Mouse (Mus musculus) MEL (cell line): ENCODE results near the gene Tspan17. TPM values are rescaled to one million over a fixed set of nuclear protein-coding genes. Genes with fewer than 3 reads are reported as not detected.

Experiments
- DNase-seq: peaks from one replicate; pipeline ENCODE4 v3.0.0; 2011; ENCODE audit warnings: low read depth, low spot score
- H3K27ac ChIP-seq: 2 replicates; pipeline ENCODE4 v1.5.1; 2012; ENCODE audit warnings: low read depth, mild to moderate bottlenecking, control low read depth, low read length, moderate library complexity; ENCODE audit not compliant: control insufficient read depth
- H3K27me3 ChIP-seq, 2 experiments: fragments of 150-350 bp in 1 of 2; sonication (generic) in 1 of 2; 2 replicates each; pipeline ENCODE4 v1.6.1; 2012; ENCODE audit warnings: low read length in 2 of 2, mild to moderate bottlenecking in 2 of 2, improper control_type of control experiment in 1 of 2, moderate library complexity in 1 of 2; ENCODE audit not compliant: insufficient read depth in 2 of 2, control insufficient read depth in 1 of 2
- H3K36me3 ChIP-seq, 2 experiments: 2 replicates each; pipeline ENCODE4 v1.6.1; 2012 to 2014; ENCODE audit warnings: low read length in 2 of 2, improper control_type of control experiment in 1 of 2, inconsistent platforms in 1 of 2, mild to moderate bottlenecking in 1 of 2; ENCODE audit not compliant: insufficient read depth in 2 of 2, control insufficient read depth in 1 of 2
- H3K4me1 ChIP-seq, 2 experiments: fragments of 150-350 bp in 1 of 2; sonication (generic) in 1 of 2; 2 replicates each; pipeline ENCODE4 v1.6.1; 2012; ENCODE audit warnings: low read length in 2 of 2, improper control_type of control experiment in 1 of 2, mild to moderate bottlenecking in 1 of 2; ENCODE audit not compliant: insufficient read depth in 2 of 2, control insufficient read depth in 1 of 2
- H3K4me3 ChIP-seq, 2 experiments: fragments of 150-350 bp in 1 of 2; sonication (generic) in 1 of 2; 2 replicates each; pipeline ENCODE4 v1.5.1; 2012; ENCODE audit warnings: low read depth in 2 of 2, low read length in 2 of 2, mild to moderate bottlenecking in 2 of 2, moderate library complexity in 2 of 2, control low read depth in 1 of 2, improper control_type of control experiment in 1 of 2; ENCODE audit not compliant: control insufficient read depth in 1 of 2, insufficient read depth in 1 of 2
- H3K79me2 ChIP-seq: 2 replicates; pipeline ENCODE4 v1.6.1; 2012; ENCODE audit warnings: mild to moderate bottlenecking, low read length, moderate library complexity; ENCODE audit not compliant: control insufficient read depth, poor library complexity, insufficient read depth
- H3K9ac ChIP-seq: 2 replicates; pipeline ENCODE4 v1.6.1; 2012; ENCODE audit warnings: low read depth, mild to moderate bottlenecking, control low read depth, low read length, moderate library complexity; ENCODE audit not compliant: control insufficient read depth, poor library complexity, severe bottlenecking
- H3K9me3 ChIP-seq: fragments of 150-350 bp; sonication (generic); replicated peaks from 2 replicates; pipeline ENCODE4 v1.6.1; 2012; ENCODE audit warnings: mild to moderate bottlenecking, low read length, improper control_type of control experiment, moderate library complexity; ENCODE audit not compliant: insufficient read depth
- BHLHE40 ChIP-seq: IDR thresholded peaks from 2 replicates; pipeline ENCODE4 v1.6.1; 2012; ENCODE audit warnings: low read depth, mild to moderate bottlenecking, inconsistent platforms, low read length, improper control_type of control experiment, borderline replicate concordance
- ELF1 ChIP-seq: IDR thresholded peaks from 2 replicates; pipeline ENCODE4 v1.6.1; 2014; ENCODE audit warnings: low read depth, mild to moderate bottlenecking, inconsistent platforms, low read length, improper control_type of control experiment, moderate library complexity
- ETS1 ChIP-seq: IDR thresholded peaks from 2 replicates; pipeline ENCODE4 v1.6.1; 2012; ENCODE audit warnings: low read depth, mild to moderate bottlenecking, inconsistent platforms, low read length, improper control_type of control experiment, moderate library complexity
- JUND ChIP-seq: IDR thresholded peaks from 2 replicates; pipeline ENCODE4 v1.6.1; 2011; ENCODE audit warnings: low read depth, mild to moderate bottlenecking, improper control_type of control experiment, low read length
- KAT2A ChIP-seq: conservative IDR thresholded peaks from 2 replicates; pipeline ENCODE4 v1.6.1; 2012; ENCODE audit warnings: low read depth, low read length, improper control_type of control experiment, inconsistent platforms
- MAFK ChIP-seq: IDR thresholded peaks from 2 replicates; pipeline ENCODE4 v1.6.1; 2011; ENCODE audit warnings: low read depth, mild to moderate bottlenecking, low read length, improper control_type of control experiment, borderline replicate concordance
- MAX ChIP-seq: IDR thresholded peaks from 2 replicates; pipeline ENCODE4 v1.6.1; 2011; ENCODE audit warnings: low read length, improper control_type of control experiment
- MAZ ChIP-seq: IDR thresholded peaks from 2 replicates; pipeline ENCODE4 v1.6.1; 2012; ENCODE audit warnings: low read depth, mild to moderate bottlenecking, inconsistent platforms, low read length, improper control_type of control experiment
- MEF2A ChIP-seq: IDR thresholded peaks from 2 replicates; pipeline ENCODE4 v1.6.1; 2014; ENCODE audit warnings: low read depth, mild to moderate bottlenecking, inconsistent platforms, low read length, improper control_type of control experiment; ENCODE audit not compliant: poor library complexity, insufficient replicate concordance, severe bottlenecking; ENCODE audit errors: extremely low read depth
- MXI1 ChIP-seq: IDR thresholded peaks from 2 replicates; pipeline ENCODE4 v1.6.1; 2011; ENCODE audit warnings: mild to moderate bottlenecking, low read depth, low read length, improper control_type of control experiment
- NELFE ChIP-seq: IDR thresholded peaks from 2 replicates; pipeline ENCODE4 v1.6.1; 2011; ENCODE audit warnings: low read depth, low read length, improper control_type of control experiment
- NRF1 ChIP-seq: IDR thresholded peaks from 2 replicates; pipeline ENCODE4 v1.6.1; 2014; ENCODE audit warnings: low read depth, mild to moderate bottlenecking, inconsistent platforms, low read length, improper control_type of control experiment, moderate library complexity; ENCODE audit not compliant: poor library complexity, insufficient read depth, severe bottlenecking
- POLR2A ChIP-seq, 2 experiments: IDR thresholded peaks; 2 replicates each; pipeline ENCODE4 v1.6.1; 2011 to 2012; ENCODE audit warnings: low read length in 2 of 2, mild to moderate bottlenecking in 2 of 2, control low read depth in 1 of 2, improper control_type of control experiment in 1 of 2, low read depth in 1 of 2, moderate library complexity in 1 of 2; ENCODE audit not compliant: control insufficient read depth in 1 of 2, insufficient read depth in 1 of 2, poor library complexity in 1 of 2
- POLR2AphosphoS2 ChIP-seq: IDR thresholded peaks from 2 replicates; pipeline ENCODE4 v1.6.1; 2011; ENCODE audit warnings: low read length, improper control_type of control experiment
- POLR2AphosphoS5 ChIP-seq: IDR thresholded peaks from 2 replicates; pipeline ENCODE4 v1.6.1; 2012; ENCODE audit warnings: low read depth, borderline replicate concordance, mild to moderate bottlenecking, inconsistent platforms, low read length, moderate library complexity, mixed read lengths
- RAD21 ChIP-seq: IDR thresholded peaks from 2 replicates; pipeline ENCODE4 v1.6.1; 2011; ENCODE audit warnings: mild to moderate bottlenecking, low read depth, low read length, improper control_type of control experiment
- RCOR1 ChIP-seq: IDR thresholded peaks from 2 replicates; pipeline ENCODE4 v1.6.1; 2012; ENCODE audit warnings: low read depth, mild to moderate bottlenecking, inconsistent platforms, low read length, improper control_type of control experiment
- SIN3A ChIP-seq: IDR thresholded peaks from 2 replicates; pipeline ENCODE4 v1.6.1; 2012; ENCODE audit warnings: low read length, improper control_type of control experiment, inconsistent platforms
- TAL1 ChIP-seq: IDR thresholded peaks from 2 replicates; pipeline ENCODE4 v1.6.1; 2012; ENCODE audit warnings: mild to moderate bottlenecking, inconsistent platforms, low read length, moderate library complexity, mixed read lengths
- TBP ChIP-seq: IDR thresholded peaks from 2 replicates; pipeline ENCODE4 v1.8.0; 2011; ENCODE audit warnings: low read depth, low read length, improper control_type of control experiment
- TCF12 ChIP-seq: IDR thresholded peaks from 2 replicates; pipeline ENCODE4 v1.6.1; 2014; ENCODE audit warnings: low read depth, mild to moderate bottlenecking, inconsistent platforms, low read length, improper control_type of control experiment, moderate library complexity
- UBTF ChIP-seq: IDR thresholded peaks from 2 replicates; pipeline ENCODE4 v1.6.1; 2012; ENCODE audit warnings: low read depth, mild to moderate bottlenecking, inconsistent platforms, low read length, improper control_type of control experiment, moderate library complexity, borderline replicate concordance; ENCODE audit not compliant: insufficient read depth
- USF1 ChIP-seq: IDR thresholded peaks from 2 replicates; pipeline ENCODE4 v1.6.1; 2014; ENCODE audit warnings: low read depth, mild to moderate bottlenecking, inconsistent platforms, low read length, improper control_type of control experiment, moderate library complexity
- USF2 ChIP-seq, 2 experiments: IDR thresholded peaks; 2 replicates each; pipeline ENCODE4 v1.6.1; 2011 to 2012; ENCODE audit warnings: improper control_type of control experiment in 2 of 2, low read length in 2 of 2, borderline replicate concordance in 1 of 2, inconsistent platforms in 1 of 2, low read depth in 1 of 2, mild to moderate bottlenecking in 1 of 2; ENCODE audit not compliant: insufficient read depth in 1 of 2
- ZC3H11A ChIP-seq: IDR thresholded peaks from 2 replicates; pipeline ENCODE4 v1.6.1; 2012; ENCODE audit warnings: low read depth, mild to moderate bottlenecking, inconsistent platforms, low read length, improper control_type of control experiment
- ZKSCAN1 ChIP-seq: IDR thresholded peaks from 2 replicates; pipeline ENCODE4 v1.6.1; 2012; ENCODE audit warnings: low read depth, mild to moderate bottlenecking, inconsistent platforms, low read length, improper control_type of control experiment, moderate library complexity
- ZNF384 ChIP-seq: IDR thresholded peaks from 2 replicates; pipeline ENCODE4 v1.6.1; 2012; ENCODE audit warnings: low read depth, mild to moderate bottlenecking, inconsistent platforms, low read length, improper control_type of control experiment
- polyA plus RNA-seq, 2 experiments: library from polyadenylated mRNA; stranded (reverse) in 1 of 2; unstranded in 1 of 2; fragments of >175 nt in 1 of 2; fragments of >200 nt in 1 of 2; gene quantifications; 2 replicates each; pipeline versions ENCODE4 v1.2.1 to v1.2.4; 2012; ENCODE audit warnings: low replicate concordance in 2 of 2, low read depth in 1 of 2; ENCODE audit not compliant: insufficient read length in 2 of 2, insufficient read depth in 1 of 2, missing spikeins in 1 of 2
- total RNA-seq: library from RNA; depleted of rRNA; stranded (reverse); fragments of 300-350 nt; gene quantifications from 2 replicates; pipeline ENCODE4 v1.2.3, GENCODE M21; 2012; rRNA removed

Tspan17 gene
- 3.3 and 4.1 TPM in 2 replicates for total RNA-seq
- 10 to 100 TPM in 1 of 2 experiments, not detected in 1; 23.0 TPM for polyA plus RNA-seq

DNA sequence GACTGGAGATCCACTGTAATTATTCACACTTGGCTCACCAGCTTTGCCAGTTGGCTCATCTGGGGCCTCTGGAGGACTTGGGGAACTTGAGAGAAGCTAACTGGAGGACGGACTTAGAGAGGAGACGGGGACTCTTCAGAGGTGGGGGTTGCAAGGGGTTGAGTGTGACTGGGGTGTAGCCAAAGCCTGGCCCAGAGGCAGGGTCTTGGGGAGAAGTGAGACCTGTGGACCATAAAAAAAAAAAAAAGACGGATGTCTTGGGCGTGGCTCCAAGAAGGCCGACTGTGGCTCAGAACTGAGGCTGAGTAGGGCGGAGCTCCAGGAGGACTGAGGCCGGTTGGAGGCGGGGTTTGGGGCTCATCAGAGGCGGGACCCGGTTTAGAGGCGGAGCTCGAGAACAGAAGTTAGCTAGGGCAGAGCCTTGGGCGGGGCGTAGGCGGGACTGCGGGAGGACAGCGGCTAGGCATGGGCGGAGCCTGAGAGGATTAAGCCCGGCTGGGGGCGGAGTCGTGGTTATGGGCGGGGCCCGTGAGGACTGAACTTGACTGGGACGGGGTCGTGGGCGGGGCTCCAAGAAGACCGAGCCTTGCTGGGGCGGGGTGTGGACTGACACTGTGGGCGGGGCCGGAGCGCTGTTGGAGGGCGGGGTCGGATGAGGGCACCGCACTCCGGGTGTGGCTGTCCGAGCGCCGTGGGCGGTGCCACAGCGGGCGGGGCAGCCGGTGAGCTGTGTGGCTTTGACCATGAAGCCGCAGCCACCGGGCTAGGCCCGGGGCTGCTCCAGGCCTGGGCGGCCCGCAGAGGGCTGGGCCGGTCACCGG lies at the start of gene Tspan17:
Gene Tspan17 (plus strand): TSS at position 638 of the 821 bp plus-strand sequence.
- Histone ChIP-seq H3K27ac (peak within 1 kb of the TSS; percentile 34), H3K9me3 (no peaks in the 10 kb centered on the region), H3K36me3 (no peaks in the 10 kb centered on the region; a peak in 1 of 4 replicates), H3K9ac (peak within 1 kb of the TSS; percentile 77), H3K79me2 (no peaks in the 10 kb centered on the region; the same call in 1 of the 2 replicates), H3K27me3 (peaks cover 3 to 7% of the 10 kb centered on the region in 2 experiments; a peak in 2 of 4 replicates), H3K4me3 (peak within 1 kb of the TSS; percentile 86 to 98), H3K4me1 (peaks cover 0 to 3% of the 10 kb centered on the region in 2 experiments; a peak in 2 of 4 replicates)
- DNase-seq = peak; percentile 99
- TF ChIP-seq TAL1 = no peak
- TF ChIP-seq SIN3A = no peak
- TF ChIP-seq TCF12 = no peak
- no peak for TF ChIP-seq MAFK
- no peak for TF ChIP-seq NELFE
- no peak for TF ChIP-seq POLR2AphosphoS2
- TF ChIP-seq USF1 = no peak
- no peak for TF ChIP-seq ELF1
- TF ChIP-seq ZNF384 = peak; percentile 91
- no peak; a peak in 2 of 4 replicates for TF ChIP-seq POLR2A (IDR thresholded peaks at IDR 0.05; ENCODE audit: control insufficient read depth in 1 of 2, insufficient read depth in 1 of 2, low read depth in 1 of 2, low read length in 2 of 2, poor library complexity in 1 of 2)
- TF ChIP-seq MAZ = no peak
- TF ChIP-seq TBP = peak; percentile 56
- TF ChIP-seq NRF1 = peak; percentile 13; the same call in 1 of the 2 replicates
- TF ChIP-seq MEF2A = no peak

DNA sequence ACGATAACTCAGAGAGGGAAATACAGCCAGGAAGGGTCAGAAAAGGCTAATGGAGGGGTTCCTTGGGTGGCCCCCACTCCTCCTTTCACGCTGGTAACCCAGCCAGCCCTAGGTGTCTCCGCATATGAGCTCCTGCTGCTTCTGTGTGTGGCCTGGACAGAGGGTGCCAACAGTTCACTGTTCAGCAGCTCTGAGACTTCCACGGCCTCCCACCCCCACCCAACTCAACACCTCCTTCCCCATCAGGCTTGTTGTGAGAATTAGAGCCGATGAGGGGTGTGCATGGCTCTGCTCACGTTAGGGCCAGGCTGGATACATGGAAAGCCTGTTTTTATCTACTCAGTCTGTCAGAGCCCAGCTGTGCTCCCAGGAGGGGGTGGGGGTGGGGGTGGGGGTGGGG lies 43.1 kb upstream of the Tspan17 start:
- no peak overlapping the region for H3K27ac ChIP-seq
- no peak overlapping the region for H3K9ac ChIP-seq
- no peaks in the 10 kb centered on the region for H3K27me3 ChIP-seq
- no peaks in the 10 kb centered on the region for H3K9me3 ChIP-seq
- H3K79me2 ChIP-seq = no peaks in the 10 kb centered on the region
- H3K4me1 ChIP-seq = no peaks in the 10 kb centered on the region
- no peaks in the 10 kb centered on the region for H3K36me3 ChIP-seq
- DNase-seq = no peak
- no peak overlapping the region for H3K4me3 ChIP-seq
- TF ChIP-seq POLR2A (IDR thresholded peaks at IDR 0.05; ENCODE audit: control insufficient read depth in 1 of 2, insufficient read depth in 1 of 2, low read depth in 1 of 2, low read length in 2 of 2, poor library complexity in 1 of 2) (no peak), NRF1 (no peak), JUND (no peak), MXI1 (no peak), BHLHE40 (no peak), TCF12 (no peak), KAT2A (no peak), ETS1 (no peak), MAX (no peak), POLR2AphosphoS5 (no peak), ZKSCAN1 (no peak), ZC3H11A (no peak), RAD21 (no peak), USF1 (no peak), USF2 (IDR thresholded peaks at IDR 0.05; ENCODE audit: borderline replicate concordance in 1 of 2, insufficient read depth in 1 of 2, low read depth in 1 of 2, low read length in 2 of 2) (no peak), TBP (no peak), RCOR1 (no peak), MAZ (no peak), UBTF (no peak)
